Mouse (Mus musculus) common myeloid progenitor, adult 5-6 weeks (primary cell): Measurements from ENCODE around the gene Zfp217. TPM values are rescaled to one million over a fixed set of nuclear protein-coding genes. Genes with fewer than 3 reads are reported as not detected.

Experiments used
- ATAC-seq: replicated peaks from 2 replicates; pipeline ENCODE4 v1.8.0; 2016; ENCODE audit warnings: low read depth, mild to moderate bottlenecking, moderate TSS enrichment, inconsistent platforms; ENCODE audit not compliant: poor library complexity, severe bottlenecking
- total RNA-seq: library from RNA; stranded (forward); fragments of 200-1000, 187-1606 nt; gene quantifications from 2 replicates; pipeline ENCODE4 v1.2.3, GENCODE M21; 2017

Gene Zfp217
- total RNA-seq, 1 experiment from 2014 or later = 40.1 TPM

DNA sequence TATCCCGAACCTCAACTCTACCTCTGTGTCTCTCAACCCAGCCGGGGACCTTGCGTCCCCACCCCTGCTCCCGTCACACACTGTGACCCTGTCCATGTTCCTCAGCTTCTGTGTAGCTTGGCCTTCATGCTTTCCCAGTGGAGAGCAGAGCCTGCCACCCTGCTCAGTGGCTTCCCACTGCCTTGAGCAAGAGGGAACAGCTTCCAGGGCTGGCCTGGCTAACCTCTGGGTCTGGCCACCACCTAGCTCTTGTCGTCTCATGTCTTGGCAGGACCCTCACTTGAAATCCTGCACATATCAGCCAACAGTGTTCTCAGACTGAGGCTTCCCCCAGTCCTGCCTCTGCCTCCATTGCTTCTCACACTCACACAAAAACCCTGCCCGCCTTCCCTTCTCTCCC is 12.1 kb downstream of the Zfp217 start:
- ATAC-seq = no peak

DNA sequence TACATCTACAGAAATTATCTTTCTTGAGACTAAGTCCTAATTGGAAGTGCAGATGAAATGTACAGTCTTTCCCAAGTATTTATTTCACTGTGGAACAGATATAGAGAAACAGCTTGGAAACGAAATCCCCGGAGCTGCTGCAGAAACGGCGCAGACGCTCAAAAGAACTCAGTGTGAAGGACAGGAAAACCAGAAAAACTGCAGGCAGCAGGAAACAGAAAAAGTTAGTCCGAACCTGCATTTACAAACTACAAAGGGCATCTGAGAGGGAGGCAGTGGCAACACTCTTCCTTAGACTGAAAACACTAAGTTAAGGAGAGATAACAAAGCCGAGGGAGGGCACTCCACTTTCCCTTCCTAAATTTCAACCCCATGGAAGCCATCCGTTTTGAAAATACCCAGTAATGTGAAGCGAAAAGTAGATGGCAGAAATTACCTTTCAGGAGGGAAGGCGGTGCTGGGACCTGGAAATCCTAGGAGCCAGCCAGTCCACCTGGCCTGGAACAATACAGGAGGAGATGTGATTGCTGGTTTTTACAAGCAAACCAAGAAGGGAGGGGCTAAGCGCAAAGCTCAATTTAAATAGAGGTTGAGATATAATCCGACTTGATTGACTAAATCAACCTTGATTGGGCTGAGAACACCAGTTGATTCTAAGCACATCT is 13.7 kb downstream of the Zfp217 start:
- ATAC-seq = 0 out of 2 replicates have a peak, but pooled peaks have one; percentile 9

DNA sequence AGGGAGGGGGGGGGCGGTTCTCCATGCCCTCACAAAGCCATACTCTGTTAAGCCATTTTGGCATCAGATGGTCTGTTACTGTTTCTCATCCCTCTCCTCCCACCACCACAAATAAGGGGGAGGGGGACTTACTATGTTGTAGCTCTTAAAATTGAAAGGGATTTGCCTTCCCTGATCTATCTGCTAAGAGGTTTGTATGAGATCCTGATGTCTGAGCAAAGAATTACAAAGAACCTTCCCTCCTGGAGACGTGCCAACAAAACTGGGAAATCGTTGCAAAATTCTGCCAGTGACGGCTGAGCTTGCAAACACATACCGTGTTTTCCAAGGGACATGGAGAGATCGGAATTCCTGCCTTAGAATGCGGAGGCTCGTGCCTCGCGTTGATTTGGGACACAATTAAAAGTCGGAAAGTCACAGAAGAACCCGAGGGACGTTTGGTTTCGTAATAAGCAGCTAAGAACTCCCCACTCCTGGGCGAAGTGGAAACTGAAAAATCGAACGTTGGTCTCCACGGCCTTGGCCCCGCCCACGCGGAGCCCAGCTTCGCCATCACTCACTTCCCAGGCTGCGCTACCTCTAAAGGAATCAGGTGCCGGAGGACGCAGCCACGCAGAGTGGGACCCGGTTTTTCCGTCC is 14.7 kb downstream of the Zfp217 start:
- ATAC-seq = peak; percentile 37

DNA sequence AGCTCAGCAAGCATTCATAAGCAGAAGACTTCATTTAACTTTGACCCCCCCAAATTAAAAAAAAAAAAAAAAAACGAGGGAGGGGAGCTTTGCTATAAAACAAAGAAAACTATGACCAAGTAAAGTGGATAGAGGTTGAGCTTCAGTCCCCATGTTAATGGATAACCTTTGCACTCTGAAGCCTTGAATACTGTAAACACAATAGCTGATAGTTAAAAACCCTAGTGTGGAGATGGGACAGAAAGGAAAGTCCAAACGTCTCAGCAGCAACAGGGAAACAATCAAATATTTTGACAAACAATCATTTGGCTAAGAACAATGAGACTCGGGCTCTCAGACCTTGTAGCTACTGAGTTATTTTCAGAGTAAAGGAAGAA is 15.2 kb downstream of the Zfp217 start:
- no peak for ATAC-seq

DNA sequence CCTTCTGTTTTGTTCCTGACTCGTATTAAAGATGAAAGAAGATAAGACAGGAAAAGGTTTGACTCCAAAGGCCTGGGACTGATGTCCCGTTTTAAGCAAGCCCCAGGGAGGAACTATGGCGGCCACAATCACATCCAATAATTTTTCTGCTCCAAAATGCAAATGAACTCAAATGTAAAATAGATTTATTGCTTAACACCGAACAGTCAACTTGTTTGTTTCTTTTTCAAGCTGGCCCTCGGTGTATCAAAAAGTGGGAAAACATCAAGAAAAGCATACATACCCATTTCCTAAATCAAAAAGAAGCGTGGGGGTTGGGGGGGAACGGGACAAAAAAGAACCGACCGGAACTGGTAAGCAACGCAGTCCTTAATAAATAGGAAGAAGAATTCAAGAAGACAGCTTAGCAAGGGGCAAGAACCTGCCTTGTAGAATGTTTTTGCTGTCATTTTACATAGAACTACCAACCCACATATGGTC is 15.9 kb downstream of the Zfp217 start:
- ATAC-seq = no peak

DNA sequence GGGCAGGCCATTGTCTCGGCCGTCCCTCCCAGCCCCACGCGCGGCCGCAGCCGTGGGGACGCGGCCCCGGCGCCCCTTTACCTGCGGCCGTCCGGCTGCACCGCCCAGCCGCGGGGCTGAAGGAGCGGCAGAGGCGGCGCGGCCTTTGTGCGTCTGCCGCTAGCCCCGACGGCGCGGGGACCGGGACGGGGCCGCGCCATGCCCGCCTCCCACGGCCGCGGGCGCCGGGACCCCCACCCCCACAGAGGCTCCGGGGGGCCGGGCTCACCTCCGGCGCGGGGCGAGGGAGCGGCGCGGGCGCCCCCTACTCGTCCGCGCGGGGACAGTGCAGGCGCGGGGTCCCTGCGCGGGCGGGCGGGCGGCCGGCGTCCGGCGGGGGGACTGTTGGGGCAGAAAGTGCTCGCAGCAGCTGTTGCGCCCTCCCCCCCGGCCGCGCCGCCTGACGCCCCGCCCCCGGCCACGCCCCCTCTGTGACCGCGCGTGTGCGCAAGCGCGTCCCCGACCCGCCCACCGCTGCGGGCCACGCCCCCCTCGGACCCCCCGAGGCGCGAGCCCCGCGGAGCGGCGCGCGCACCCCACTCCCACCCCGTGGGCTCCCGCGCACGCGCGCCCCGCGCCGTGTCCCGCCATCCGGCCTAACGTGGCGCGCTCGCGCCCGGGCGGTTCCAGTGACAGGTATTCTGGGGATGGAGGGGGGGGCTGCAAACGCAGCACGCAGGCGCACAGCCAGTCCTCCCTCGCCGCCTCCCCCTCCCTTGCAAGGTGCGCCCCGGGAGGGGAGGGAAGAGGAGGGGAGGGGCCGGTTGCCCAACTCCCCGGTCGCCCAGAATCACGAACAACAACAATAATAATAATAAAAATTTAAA is 16.9 kb downstream of the Zfp217 start:
- ATAC-seq = peak; percentile 17

DNA sequence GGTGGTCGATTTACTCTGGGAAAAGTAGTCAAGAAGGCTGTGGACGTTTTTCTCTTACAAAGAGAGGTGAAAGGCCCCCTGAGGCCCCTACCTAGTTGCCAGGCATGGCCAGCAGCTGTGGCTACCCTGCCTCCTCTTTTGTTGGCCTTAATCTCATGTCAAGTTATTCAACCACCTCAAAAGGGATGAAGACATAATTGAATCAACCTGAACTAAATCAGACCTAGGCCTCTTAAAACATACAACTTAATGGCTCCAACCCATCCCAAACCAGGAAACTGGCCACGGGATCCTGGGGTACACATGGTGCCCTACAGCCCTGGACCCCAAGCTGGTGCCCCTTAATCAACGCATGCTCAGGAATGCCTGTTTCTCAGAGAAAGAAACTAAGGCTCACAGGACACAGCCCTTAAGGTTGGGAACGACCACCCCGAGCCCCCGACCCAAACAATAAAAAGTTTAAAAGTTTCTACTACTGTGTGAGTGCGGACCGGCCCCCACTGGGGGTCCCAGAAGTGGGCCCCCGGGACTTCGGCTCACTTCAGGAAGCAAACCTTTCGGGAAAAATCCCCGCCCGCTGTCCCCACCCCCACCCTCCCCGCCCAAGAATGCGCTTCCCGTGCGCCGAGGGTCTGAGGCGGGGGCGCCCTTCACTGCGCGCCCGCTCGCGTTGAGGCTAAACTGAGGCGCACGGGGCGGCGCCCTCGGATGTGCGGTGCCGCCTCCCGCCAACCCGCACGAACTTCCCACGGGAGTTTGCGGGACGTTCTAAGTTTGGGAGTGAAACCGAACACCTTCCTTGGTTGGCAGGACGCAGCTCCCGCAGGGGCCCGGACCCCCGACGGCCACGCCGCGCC is 17.8 kb downstream of the Zfp217 start:
- ATAC-seq = no peak

DNA sequence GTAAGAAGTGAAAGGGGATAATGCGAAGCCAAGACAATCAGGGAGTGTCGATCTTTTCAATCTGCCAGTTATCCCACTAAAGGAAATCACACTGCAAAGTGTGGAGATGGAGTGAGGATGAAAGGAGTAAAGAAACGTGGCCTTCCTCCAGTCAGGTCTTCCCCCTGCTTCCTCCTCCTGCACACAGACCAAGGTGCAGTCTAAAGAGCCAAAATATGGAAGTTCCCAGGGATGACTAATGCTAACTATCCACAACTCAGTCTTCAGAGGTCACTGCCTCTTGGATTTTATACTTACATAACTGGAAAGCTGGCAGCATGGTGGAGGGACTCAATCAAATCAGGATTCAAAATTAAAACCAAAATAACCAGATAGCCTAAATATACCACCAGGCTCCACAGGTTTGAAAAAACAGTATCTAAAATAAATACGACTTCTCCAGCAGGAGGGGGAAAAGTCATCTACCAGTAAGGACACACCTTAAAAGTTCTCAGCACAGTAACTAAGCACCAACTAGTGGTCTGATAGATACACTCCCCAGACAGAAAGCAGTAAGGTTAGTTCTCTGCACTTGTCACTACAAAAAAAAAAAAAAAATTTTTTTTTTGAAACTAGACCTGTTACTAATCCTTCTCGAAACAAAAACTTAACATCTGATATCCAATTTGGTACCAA is 18.5 kb downstream of the Zfp217 start:
- ATAC-seq = peak; percentile 10; the same call in 1 of the 2 replicates

DNA sequence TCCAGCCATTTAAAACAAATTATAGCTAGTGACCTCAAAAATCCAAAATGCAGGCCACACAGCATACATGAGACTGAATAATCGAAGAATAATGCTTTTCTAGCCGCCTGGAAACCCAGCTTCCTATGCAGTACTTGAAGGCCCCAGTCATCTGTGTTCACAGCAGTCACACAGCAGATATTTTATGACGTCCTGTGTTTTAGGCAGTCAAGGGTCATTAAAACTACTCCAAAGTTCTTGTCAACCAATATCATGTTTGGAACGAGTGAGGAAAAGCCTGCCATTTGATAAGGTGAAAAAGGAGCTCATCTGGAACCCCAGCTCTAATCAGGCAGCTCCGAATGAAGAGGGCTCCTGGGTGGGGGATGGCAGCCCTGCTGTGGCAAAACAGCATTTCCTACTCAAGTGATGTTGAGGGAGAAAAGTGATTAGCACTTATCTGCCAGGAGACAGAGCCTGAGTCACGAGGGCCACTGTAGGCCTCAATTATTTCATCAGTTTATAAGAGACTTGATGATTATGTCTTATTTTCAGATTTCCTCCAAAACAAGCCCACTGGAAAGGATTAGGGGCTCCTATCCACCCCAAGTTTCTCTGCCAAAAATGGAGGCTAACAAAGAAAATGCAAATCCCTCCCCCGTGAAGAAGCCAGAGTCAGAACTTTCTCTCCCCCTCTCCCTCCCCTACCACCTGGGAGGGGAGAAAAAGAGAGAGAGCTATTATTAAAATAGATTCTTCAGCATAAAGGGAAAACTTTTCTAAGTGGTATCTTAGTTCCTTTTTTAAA is 19.2 kb downstream of the Zfp217 start:
- peak; percentile 31 for ATAC-seq

DNA sequence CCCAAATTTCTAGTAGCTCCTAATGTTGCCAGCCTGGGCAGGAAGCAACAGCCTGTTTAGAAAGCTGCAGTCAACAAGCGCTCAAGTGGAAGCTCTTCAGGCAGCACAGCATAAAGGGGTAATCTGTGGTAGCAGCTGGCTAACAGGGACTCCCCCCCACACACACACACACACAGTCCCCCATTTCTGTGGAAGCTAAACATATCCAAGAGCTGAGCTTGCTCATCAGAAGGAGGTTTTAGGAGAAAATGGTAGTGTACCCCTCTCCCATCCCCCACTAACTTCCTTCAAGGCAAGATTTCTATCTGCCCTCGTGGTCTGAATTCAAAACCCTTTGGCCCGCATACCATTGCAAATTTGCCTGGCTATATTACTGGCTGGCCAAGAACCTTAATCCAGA is 20.4 kb downstream of the Zfp217 start:
- ATAC-seq = no peak

DNA sequence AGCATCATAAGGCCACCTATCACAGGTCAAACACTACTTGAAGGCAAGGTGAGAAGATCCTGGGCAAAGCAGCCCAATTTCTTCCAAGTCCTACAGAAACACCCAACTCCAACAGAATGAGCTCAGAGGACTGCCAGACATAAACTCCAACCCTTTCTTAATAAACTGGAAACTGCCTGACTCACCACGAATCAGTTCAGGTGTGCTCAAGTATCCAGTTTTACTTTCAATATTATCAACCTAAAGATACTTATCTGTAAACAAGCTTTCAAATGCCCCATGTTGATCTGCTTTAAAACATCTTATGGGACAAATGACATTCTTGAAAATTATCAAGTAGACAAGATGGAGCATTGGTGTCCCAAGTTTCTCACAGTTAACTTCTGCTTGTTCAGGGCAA is 21.6 kb downstream of the Zfp217 start:
- no peak for ATAC-seq

DNA sequence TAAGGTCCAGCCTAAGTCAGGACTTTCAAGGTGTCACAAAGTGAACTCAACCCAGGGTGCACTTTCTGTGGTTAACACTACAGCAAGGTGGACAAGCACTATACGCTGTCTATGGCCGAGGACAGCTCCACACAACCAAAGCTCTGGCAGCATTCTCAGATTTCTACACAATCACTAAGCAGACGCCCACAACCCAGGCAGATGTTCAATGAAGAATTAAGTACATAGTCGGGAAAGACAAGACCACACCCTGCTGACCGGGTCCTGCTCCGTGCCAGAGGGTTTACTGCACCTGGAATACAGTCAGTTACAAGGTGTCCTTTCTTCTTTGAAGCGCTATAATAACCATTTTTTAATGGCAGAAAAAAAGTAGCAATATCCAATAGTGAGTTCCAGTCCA is 25.7 kb downstream of the Zfp217 start:
- no peak for ATAC-seq

DNA sequence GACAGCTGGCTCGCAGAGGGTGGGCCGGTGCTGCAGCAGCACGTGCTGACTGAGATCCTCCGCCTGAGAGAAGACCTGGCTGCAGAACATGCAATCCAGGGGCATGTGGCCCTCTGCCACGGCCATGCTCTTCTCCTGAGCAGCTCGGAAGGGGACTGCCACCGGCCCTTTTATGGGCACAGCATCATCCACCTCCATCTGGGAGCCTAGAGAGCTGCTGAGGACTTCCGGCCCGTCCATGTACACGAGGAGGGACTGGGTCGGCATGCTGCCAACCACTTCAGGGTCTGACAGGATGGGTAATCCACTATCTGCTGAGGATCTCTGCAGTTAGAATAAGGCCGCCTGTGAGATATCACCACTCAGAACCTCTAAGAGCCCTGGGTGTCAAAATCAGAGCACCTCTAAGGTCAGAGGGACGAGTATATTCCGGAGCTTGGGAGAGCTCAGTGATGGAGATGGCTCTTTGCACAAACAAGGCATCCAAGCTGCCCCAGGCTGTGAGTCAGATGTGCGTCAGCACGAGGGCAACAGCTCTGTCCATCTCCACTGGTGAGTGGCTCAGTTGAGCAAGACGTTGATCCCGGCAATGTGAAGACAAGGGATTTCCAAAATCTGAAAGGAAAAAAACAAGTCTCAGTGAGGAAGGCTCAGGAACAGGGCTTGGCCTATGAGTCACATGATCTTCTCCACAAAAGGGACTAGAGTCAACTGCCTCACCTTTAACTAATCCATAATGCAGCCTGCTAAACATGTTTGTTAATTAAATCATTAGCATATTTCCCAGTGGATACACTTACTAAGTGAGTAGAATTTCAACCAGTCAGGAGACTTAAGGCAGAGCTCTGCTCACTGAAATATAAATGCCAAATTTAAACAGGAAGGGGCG is 27.5 kb downstream of the Zfp217 start:
- no peak for ATAC-seq

DNA sequence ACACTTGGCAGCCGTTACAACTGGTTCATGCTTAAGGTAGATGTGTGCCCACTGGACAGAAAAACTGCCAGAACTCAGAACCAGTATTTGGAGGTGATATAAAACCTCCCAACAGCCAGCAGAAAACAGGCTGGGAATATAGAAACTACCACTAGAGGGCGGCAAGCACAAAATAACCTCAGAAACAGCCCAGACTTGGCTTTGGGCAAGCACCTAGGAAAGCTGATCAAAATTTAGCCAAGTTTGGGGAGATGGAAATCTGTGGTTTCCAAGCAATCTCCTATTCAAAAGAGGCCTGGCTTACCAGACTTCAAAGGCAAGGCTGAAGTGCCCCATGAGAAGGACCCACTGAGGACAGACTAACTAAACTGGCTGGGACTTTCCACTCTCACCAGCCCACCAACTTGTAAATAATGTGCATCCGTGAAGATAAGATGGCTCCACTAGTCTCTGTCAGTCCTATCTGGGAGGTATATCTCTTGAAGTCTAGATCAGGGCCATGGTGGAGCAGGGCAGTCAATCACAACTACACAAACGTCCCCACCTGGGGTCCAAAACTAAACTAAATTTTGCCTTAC is 31.1 kb downstream of the Zfp217 start:
- peak; percentile 59 for ATAC-seq

DNA sequence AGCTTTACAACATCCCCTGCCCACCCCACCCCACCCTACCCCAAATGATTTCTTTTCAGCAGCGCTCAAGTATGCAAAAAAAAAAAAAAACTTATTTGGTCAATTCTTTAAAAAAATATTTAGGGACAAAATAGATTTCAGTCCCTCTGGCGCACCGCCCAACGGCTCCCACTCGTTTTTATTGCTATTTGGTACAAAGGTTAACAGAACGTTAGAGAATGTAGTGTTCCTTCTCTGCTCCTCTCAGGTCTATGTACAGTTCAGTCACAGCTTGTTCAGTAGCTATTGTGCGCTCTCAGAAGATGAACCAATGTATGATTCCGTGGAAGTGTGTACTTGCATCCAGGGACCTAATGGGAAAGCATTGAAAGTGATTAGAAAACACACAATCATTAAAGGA is 37.6 kb downstream of the Zfp217 start:
- no peak for ATAC-seq

DNA sequence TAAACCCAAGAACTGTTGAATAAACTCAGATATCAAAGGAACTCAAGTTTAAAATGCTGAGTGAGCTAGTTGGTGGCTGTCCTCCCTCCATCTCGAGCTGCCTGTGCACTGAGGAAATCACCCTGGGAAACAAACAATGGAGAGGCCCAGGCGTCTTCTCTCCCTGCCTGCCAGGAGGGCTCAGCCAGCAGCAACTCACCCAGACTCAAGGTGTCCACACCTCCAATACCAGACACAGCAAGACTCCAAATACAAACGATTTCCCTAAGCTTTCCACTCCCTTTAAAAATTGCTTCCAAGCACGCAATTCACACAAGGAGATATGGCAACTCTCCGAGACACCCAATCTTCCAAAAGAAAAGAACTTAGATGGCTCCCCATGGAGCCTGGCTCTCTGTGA is 38.4 kb downstream of the Zfp217 start:
- no peak for ATAC-seq

DNA sequence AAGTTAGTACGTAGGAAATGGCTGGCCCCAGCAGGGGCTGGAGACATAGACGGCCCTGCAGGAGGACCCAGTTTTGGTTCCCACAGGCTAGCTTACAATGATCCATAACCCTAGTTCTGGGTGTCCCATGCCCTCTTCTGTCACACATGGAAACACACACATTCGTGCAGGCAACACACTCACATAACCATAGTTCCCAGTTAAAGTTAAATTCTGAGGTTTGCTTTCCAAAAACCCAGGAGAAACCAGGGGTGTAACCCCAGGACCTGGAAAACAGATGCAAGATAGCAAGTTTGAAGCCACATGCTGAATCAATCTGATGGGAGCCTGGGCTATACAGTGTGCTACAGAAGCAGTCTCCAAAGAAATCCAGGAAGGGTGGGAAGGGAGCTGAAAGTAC is 40.1 kb downstream of the Zfp217 start:
- ATAC-seq = no peak
